Mouse (Mus musculus): ENCODE data around the gene Kmt5a. TPM values are rescaled to one million over a fixed set of nuclear protein-coding genes. Genes with fewer than 3 reads are reported as not detected.

Gene Kmt5a
- polyA plus RNA-seq (2015; fragmentation: Nextera tagmentation; extraction: Ambion mirVana) = 45.4 and 58.4 TPM in 2 replicates

DNA sequence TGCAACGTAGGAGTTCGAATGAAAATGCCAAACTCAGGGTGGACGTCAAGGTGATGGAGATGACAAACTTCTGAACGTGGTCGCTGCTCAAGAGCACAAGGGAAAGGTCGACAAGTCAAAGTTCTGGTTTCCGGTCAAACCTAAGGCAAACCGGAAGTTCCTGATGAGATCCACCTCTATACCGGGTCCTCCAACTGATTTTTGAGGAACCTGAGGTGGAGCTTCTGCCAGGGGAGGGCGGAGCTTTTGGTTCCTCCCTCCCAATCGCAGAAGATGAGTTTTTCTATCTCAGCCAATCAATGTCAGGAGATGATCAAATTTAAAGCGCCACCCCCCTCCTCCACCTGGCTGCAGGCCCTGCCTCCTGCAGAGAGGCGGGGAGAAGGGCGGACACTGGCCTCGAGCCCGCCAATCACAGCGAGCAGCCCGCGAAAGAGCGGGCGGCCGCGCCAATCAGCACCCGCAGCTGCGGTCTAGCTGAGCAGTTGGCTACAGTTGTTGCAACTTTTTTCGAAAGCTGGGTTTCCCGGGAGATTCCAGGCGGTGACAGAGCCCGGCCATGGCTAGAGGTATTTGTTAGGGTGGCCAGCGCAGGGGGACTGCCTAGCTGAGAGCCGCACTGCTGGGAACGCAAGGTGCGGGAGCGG is at the start of gene Kmt5a:
Gene Kmt5a, plus strand, starts transcription at position 484 of the 647 bp plus-strand sequence.
- WGBS (ENCODE audit: insufficient replicate concordance) = under 1% methylated on average over 34 of the region's 34 CpGs

DNA sequence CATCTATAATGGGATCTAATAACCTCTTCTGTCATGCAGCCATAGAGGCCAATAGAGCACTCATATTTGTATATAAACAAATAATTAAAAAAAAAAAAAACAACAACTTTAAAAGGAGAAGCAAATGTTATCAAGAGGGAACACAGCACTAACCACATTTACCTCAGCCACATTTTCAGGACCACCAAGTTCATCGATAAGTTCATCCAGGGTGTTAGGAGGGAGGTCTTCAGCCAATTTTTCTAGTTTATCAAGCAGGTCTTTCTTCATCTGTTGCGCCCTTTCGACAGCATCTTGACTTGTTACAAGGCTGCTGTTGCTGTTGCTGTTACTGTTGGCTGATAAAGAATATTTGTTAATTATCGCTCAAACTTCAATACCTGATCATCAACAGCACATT is 47.3 kb upstream of the Kmt5a start:
- Histone ChIP-seq H3K27ac (no peak overlapping the region), H3K4me1 (replicated peaks) (no peaks in the 10 kb centered on the region), H3K9ac (no peak overlapping the region), H3K36me3 (peaks cover 88% of the 10 kb centered on the region), H3K9me3 (replicated peaks) (no peaks in the 10 kb centered on the region), H3K4me3 (replicated peaks) (no peak overlapping the region), H3K27me3 (no peaks in the 10 kb centered on the region), H3K4me2 (no peak overlapping the region)
- no peak for ATAC-seq (ENCODE audit: low read depth)
- DNase-seq = no peak
- WGBS (ENCODE audit: insufficient replicate concordance) = 87% methylated on average over 4 of the region's 4 CpGs

More for the DNA sequence above, at the start of gene Kmt5a:
- peak; percentile 95 for ATAC-seq (ENCODE audit: low read depth)
- Histone ChIP-seq H3K4me2 (peak within 1 kb of the TSS; percentile 83), H3K9ac (peak within 1 kb of the TSS; percentile 99), H3K27me3 (no peaks in the 10 kb centered on the region), H3K9me3 (replicated peaks) (no peaks in the 10 kb centered on the region), H3K4me3 (replicated peaks) (peak within 1 kb of the TSS; percentile 97), H3K36me3 (peaks cover 8% of the 10 kb centered on the region), H3K27ac (peak within 1 kb of the TSS; percentile 94), H3K4me1 (replicated peaks) (peaks cover 48% of the 10 kb centered on the region)
- peak; percentile 97 for DNase-seq

DNA sequence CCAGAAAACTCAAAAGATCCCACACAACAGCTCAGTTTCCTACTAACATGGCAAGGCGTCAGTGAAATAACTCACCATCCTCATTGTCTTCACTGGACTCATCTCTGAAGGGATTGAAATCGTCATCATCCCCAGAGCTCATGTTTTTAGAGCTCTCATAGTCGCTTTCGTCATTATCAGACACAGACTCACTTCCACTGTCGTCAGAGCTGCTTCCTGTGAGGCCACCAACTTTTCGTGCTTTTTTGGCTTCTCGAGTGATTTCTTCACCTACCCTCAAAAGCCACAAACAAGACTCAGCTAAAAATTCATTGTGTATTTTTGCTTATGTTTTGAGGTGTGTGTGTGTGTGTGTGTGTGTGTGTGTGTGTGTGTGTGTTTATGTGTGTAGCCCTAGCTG is 46.0 kb upstream of the Kmt5a start:
- Histone ChIP-seq H3K27me3 (no peaks in the 10 kb centered on the region), H3K4me3 (replicated peaks) (no peak overlapping the region), H3K9me3 (replicated peaks) (no peaks in the 10 kb centered on the region), H3K4me2 (no peak overlapping the region), H3K4me1 (replicated peaks) (no peaks in the 10 kb centered on the region), H3K36me3 (peaks cover 87% of the 10 kb centered on the region), H3K27ac (no peak overlapping the region), H3K9ac (no peak overlapping the region)
- no peak for ATAC-seq (ENCODE audit: low read depth)
- no peak for DNase-seq
- 44% methylated on average over 7 of the region's 7 CpGs for WGBS (ENCODE audit: insufficient replicate concordance)

DNA sequence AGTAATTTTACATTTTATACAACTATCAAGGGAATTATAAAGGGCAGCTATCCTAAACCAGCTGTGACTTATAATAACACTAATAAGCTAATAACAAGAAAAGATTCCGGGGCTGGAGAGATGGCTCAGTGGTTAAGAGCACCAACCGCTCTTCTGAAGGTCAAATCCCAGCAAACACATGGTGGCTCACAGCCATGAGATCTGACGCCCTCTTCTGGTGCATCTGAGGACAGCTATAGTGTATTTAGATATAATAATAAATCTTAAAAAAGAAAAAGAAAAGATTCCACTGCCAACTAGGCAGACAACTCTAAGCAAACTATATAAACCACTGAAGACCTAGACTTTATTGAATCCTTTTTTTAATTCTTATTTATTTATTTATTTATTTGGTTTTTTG is 28.9 kb upstream of the Kmt5a start:
- H3K27me3 ChIP-seq = no peaks in the 10 kb centered on the region
- ATAC-seq (ENCODE audit: low read depth) (no peak), DNase-seq (no peak)
- no peak overlapping the region for H3K4me3 ChIP-seq (replicated peaks)
- peaks cover 64% of the 10 kb centered on the region for H3K36me3 ChIP-seq
- H3K9ac ChIP-seq = no peak overlapping the region
- WGBS (ENCODE audit: insufficient replicate concordance) = 63% methylated on average over 3 of the region's 3 CpGs
- no peak overlapping the region for H3K4me2 ChIP-seq
- H3K9me3 ChIP-seq (replicated peaks) = no peaks in the 10 kb centered on the region
- H3K4me1 ChIP-seq (replicated peaks) = peaks cover 13% of the 10 kb centered on the region
- no peak overlapping the region for H3K27ac ChIP-seq

DNA sequence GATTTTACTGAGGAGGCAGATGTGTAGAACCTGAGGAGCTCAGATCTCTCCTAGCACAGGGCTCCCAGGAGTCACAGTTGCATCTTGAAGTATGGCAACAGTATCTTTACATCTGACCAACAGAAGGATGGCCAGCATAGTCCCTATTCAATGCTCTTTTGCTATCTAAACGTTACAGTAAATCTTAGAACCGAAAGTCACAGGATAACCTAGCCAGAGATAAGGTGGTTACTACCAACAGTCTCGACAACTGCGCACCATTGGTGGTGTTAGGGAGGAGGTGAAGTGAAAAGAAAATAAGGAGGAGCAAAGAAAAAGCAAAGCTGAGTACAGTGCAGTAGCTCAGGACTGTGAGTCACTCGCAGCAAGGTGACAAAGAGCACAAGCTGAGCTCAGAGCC is 27.6 kb upstream of the Kmt5a start:
- H3K9me3 ChIP-seq (replicated peaks) = no peaks in the 10 kb centered on the region
- peak; percentile 71 for ATAC-seq (ENCODE audit: low read depth)
- 32% methylated on average over 5 of the region's 5 CpGs for WGBS (ENCODE audit: insufficient replicate concordance)

DNA sequence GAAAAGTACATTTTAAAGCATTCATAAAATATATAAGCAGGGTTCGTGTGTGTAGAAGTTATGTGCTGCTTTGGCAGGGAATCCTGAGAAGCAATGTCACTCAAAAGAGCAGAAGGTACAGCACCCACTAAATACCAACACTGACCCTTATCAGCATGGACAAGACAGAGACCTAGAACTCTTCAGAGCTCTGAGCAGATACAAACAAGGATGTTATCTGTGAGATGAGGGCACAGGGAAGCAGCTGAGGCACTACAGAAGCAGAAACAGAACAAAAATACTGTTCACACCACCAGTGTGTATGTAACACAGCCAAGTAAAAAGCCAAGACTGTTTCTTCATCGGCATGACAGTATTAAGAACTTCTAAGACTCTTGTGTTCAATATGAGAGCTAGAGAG is 20.8 kb upstream of the Kmt5a start:
- ATAC-seq (ENCODE audit: low read depth) = peak; percentile 96
- 53% methylated on average over 2 of the region's 2 CpGs for WGBS (ENCODE audit: insufficient replicate concordance)
- Histone ChIP-seq H3K9me3 (replicated peaks) (no peaks in the 10 kb centered on the region), H3K4me3 (replicated peaks) (peak overlapping the region; percentile 21), H3K9ac (peak overlapping the region; percentile 47), H3K36me3 (peaks cover 19% of the 10 kb centered on the region), H3K27me3 (no peaks in the 10 kb centered on the region), H3K27ac (peak overlapping the region; percentile 89), H3K4me1 (replicated peaks) (peaks cover 57% of the 10 kb centered on the region), H3K4me2 (peak overlapping the region; percentile 48)
- peak; percentile 28 for DNase-seq

More for the DNA sequence above, 27.6 kb upstream of the Kmt5a start:
- Histone ChIP-seq H3K4me1 (replicated peaks) (peaks cover 13% of the 10 kb centered on the region), H3K36me3 (peaks cover 53% of the 10 kb centered on the region), H3K4me3 (replicated peaks) (no peak overlapping the region), H3K9ac (peak overlapping the region; percentile 29; the same call in 1 of the 2 replicates), H3K27ac (peak overlapping the region; percentile 29; the same call in 1 of the 2 replicates), H3K27me3 (no peaks in the 10 kb centered on the region), H3K4me2 (no peak overlapping the region)
- DNase-seq = no peak

DNA sequence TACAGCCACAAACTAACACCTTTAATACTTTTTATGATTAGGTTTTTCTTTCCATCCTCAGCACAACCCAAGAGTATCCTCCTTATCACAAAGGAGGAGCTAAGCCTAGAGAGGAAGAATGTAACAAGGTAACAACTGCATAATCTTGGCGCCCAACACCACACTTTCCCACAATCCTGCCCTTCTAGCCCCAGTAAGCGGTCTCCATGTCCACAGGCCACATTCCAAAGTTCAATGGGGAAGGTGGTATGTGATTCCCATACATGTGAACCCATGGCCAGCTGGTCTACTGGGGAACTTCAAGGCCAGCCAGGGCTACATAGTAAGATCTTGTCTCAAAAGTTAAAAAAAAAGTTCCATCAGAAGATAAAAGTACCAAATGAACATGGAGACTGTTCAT is 17.9 kb upstream of the Kmt5a start:
- DNase-seq = no peak

DNA sequence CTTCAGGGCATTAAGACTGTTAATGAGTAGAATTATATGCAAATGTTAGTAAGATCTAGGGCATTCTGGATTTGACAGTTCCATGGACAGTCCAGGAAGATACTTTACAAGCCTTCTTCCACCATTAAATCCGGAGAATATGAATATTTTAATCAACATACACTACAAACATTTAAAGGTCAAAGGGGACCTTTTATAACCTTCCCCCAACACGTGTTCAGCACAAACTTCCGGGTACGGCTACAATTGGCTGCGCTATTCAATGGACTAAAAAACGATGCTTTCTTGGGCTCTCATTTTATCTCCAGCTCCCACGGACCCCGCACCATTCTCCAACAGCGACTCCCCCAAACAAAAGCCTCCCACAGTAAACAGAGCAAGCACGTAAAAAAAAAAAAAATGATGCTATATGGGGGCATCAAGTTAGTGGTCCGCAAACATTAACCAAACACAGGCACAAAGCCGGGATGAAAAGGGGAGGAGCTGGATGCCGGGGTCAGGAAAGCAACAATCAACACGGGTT is 15.5 kb upstream of the Kmt5a start:
- Histone ChIP-seq H3K27ac (peak overlapping the region; percentile 93), H3K27me3 (no peaks in the 10 kb centered on the region), H3K9ac (peak overlapping the region; percentile 99), H3K4me1 (replicated peaks) (peaks cover 58% of the 10 kb centered on the region), H3K9me3 (replicated peaks) (no peaks in the 10 kb centered on the region), H3K4me2 (peak overlapping the region; percentile 86), H3K4me3 (replicated peaks) (peak overlapping the region; percentile 100), H3K36me3 (peaks cover 11% of the 10 kb centered on the region; the same call in 1 of the 2 replicates)
- DNase-seq (no peak), ATAC-seq (ENCODE audit: low read depth) (no peak)
- WGBS (ENCODE audit: insufficient replicate concordance) = 2% methylated on average over 14 of the region's 14 CpGs

More for the DNA sequence above, 17.9 kb upstream of the Kmt5a start:
- H3K9ac ChIP-seq = no peak overlapping the region
- peaks cover 67% of the 10 kb centered on the region for H3K4me1 ChIP-seq (replicated peaks)
- no peaks in the 10 kb centered on the region for H3K27me3 ChIP-seq
- H3K9me3 ChIP-seq (replicated peaks) = no peaks in the 10 kb centered on the region
- no peak overlapping the region for H3K4me3 ChIP-seq (replicated peaks)
- no peak overlapping the region for H3K4me2 ChIP-seq
- no peak for ATAC-seq (ENCODE audit: low read depth)
- H3K27ac ChIP-seq = peak overlapping the region; percentile 10; the same call in 1 of the 2 replicates
- peaks cover 16% of the 10 kb centered on the region for H3K36me3 ChIP-seq
- WGBS (ENCODE audit: insufficient replicate concordance) = 86% methylated on average over 2 of the region's 2 CpGs

DNA sequence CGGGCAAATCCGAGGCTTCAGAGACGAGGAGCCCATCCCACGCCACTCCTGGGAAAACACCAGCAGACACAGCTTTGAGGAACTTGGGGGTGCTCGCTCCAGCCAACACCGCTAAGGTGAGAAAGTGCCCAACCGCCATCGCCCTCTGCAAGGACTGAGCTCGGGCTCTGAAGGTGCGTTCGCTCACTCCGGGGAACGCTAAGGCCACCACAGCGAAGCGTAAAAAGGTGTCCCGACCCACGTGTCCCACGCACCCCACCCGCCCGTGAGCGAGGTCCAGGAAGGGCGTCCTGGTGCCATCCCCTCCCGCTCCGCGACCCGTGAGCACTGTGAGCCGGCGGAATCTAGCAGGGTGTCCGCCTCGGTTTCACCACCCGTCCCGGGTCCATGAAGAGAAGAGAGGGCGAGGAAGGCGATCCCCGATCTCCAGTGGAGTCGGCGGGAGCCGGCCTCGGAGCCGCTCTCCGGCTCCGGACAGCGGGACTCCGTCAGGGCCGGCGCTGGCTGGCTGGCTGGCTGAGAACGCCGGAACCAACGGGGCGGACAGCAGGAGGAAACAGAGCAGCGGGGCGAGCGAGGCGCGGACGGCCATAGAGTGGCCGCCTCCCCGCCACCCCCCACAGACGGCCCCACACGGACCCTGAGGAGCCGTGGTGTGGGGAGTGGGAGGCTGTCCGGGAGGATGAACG is 14.9 kb upstream of the Kmt5a start:
- ATAC-seq (ENCODE audit: low read depth) (peak; percentile 57), DNase-seq (peak; percentile 44)
- peak overlapping the region; percentile 100 for H3K4me3 ChIP-seq (replicated peaks)
- WGBS (ENCODE audit: insufficient replicate concordance) = 0% methylated on average over 63 of the region's 63 CpGs
- peak overlapping the region; percentile 86 for H3K4me2 ChIP-seq
- H3K27ac ChIP-seq = peak overlapping the region; percentile 93
- H3K27me3 ChIP-seq = no peaks in the 10 kb centered on the region
- no peaks in the 10 kb centered on the region for H3K9me3 ChIP-seq (replicated peaks)
- H3K4me1 ChIP-seq (replicated peaks) = peaks cover 52% of the 10 kb centered on the region
- H3K36me3 ChIP-seq = peaks cover 11% of the 10 kb centered on the region; the same call in 1 of the 2 replicates
- H3K9ac ChIP-seq = peak overlapping the region; percentile 99

DNA sequence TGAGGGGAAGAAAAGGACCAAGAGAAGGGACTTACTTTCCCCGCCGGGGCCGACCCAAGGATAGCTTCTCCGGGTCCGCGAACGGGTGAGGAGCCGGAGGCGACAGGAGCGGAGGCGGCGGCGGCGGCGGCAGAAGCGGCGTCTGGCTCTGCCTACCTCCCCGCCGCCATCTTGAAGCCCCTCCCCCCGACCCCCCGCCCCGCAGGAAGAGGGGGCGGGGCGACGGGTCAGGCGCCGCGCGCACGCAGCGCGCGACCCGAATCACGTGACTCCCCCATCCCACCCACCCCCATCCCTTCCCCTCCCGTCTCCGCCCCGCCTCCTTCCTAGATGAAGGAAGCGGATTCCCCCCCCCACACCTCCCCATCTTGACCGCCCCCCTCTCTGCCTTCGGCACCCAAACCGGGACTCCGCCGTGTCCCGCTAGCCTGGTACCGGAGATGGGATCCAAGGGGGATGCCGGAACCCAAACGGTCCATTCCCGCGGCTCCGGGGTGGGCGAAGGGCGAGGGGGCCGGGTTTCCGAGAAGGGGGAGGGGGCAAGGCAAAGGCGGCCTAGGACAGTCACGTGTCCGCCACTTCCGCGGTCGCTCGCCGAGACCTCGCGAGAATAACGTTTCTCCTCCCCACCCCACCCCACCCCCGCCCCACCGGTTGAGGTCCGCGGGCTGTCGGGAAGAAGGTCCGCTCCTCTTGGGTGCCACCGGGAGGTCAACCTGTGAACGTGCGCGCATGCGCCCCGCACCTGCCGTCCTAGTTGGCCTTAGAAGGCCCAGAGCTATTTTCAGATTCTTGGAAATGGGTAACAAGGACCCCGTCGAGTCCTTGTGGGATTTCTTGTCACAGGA is 14.1 kb upstream of the Kmt5a start, which contains the start of gene Sbno1:
Gene Sbno1, minus strand, starts transcription at position 590 of the 848 bp plus-strand sequence.
- under 1% methylated on average over 67 of the region's 81 CpGs for WGBS (ENCODE audit: insufficient replicate concordance)
- Histone ChIP-seq H3K27me3 (no peaks in the 10 kb centered on the region), H3K9ac (peak within 1 kb of the TSS; percentile 99), H3K9me3 (replicated peaks) (no peaks in the 10 kb centered on the region), H3K4me3 (replicated peaks) (peak within 1 kb of the TSS; percentile 100), H3K4me2 (peak within 1 kb of the TSS; percentile 86), H3K27ac (peak within 1 kb of the TSS; percentile 93), H3K36me3 (peaks cover 11% of the 10 kb centered on the region; the same call in 1 of the 2 replicates), H3K4me1 (replicated peaks) (peaks cover 46% of the 10 kb centered on the region)
- ATAC-seq (ENCODE audit: low read depth) (peak; percentile 88), DNase-seq (peak; percentile 90)
